In genomic region chr3:68466643-68467042, GRCm38 (mm10) we compare ENCODE assay signal across 11 mouse cellular contexts.
A peak's percentile ranks its signal among the peaks of the same experiment; 100 is the strongest.
DNase-seq lines count a peak whose midpoint lies in the region.
"Had no signal": no experiment of that assay in that cellular context is flagged by ENCODE, and none has a peak within 500 bp of the region (broad histone marks: within the 10 kb centered on the region; RNA-seq: fewer than 3 reads in every experiment).

No protein-coding gene starts in this region.

- H3K27me3 ChIP-seq in heart, embryonic 10.5 days (ENCODE audit: insufficient read depth, poor library complexity, severe bottlenecking) = no peaks in the 10 kb centered on the region
- H3K27me3 ChIP-seq in embryonic facial prominence, embryonic 10.5 days (replicated peaks; ENCODE audit: low read depth, poor library complexity, severe bottlenecking) = no peaks in the 10 kb centered on the region; the same call in 1 of the 2 replicates
- H3K27me3 ChIP-seq: liver, embryonic 13.5 days had no signal

- H3K36me3 ChIP-seq in heart, embryonic 10.5 days = no peaks in the 10 kb centered on the region
- no peaks in the 10 kb centered on the region for H3K36me3 ChIP-seq in embryonic facial prominence, embryonic 10.5 days (replicated peaks)
- H3K36me3 ChIP-seq: liver, embryonic 13.5 days had no signal

- H3K4me3 ChIP-seq in heart, embryonic 10.5 days = no peak overlapping the region
- no peak overlapping the region for H3K4me3 ChIP-seq in embryonic facial prominence, embryonic 10.5 days
- H3K4me3 ChIP-seq: heart, adult 2 months; liver, embryonic 13.5 days had no signal

- intact Hi-C loops in heart, postnatal 36 days (cut with DNase I) = loop anchor here (10.0 kb wide), 1 partner anchor 412 kb away; no protein-coding TSS in a partner anchor

- peaks cover 42% of the 10 kb centered on the region for H3K4me1 ChIP-seq in heart, embryonic 10.5 days
- H3K4me1 ChIP-seq in embryonic facial prominence, embryonic 10.5 days = peaks cover 41% of the 10 kb centered on the region
- H3K4me1 ChIP-seq: liver, embryonic 13.5 days had no signal

- 36% methylated on average over 5 of the region's 5 CpGs for WGBS in heart, embryonic 10.5 days
- WGBS in embryonic facial prominence, embryonic 10.5 days = 28% methylated on average over 5 of the region's 5 CpGs

- H3K27ac ChIP-seq in heart, embryonic 10.5 days = peak overlapping the region; percentile 65; the same call in 1 of the 2 replicates
- 0 out of 2 replicates have a peak overlapping the region, but pooled peaks have one; percentile 5 for H3K27ac ChIP-seq in embryonic facial prominence, embryonic 10.5 days (replicated peaks)
- H3K27ac ChIP-seq: heart, adult 2 months; liver, embryonic 13.5 days had no signal

- H3K9me3 ChIP-seq in heart, embryonic 10.5 days = no peaks in the 10 kb centered on the region
- no peaks in the 10 kb centered on the region for H3K9me3 ChIP-seq in embryonic facial prominence, embryonic 10.5 days
- H3K9me3 ChIP-seq: liver, embryonic 13.5 days had no signal

- no peak for DNase-seq in heart, embryonic 10.5 days (ENCODE audit: low spot score)
- no peak for DNase-seq in heart, postnatal 36 days
- DNase-seq in embryonic facial prominence, embryonic 10.5 days (ENCODE audit: low spot score) = no peak
- DNase-seq in layer of hippocampus, adult 9-11 months = peak; percentile 81
- DNase-seq in right cerebral cortex, postnatal 10 days (ENCODE audit: low spot score in 2 of 2) = peak; percentile 60 to 79
- no peak for DNase-seq in embryo, embryonic 11 days
- DNase-seq in lung, postnatal 10 days = no peak
- no peak for DNase-seq in urinary bladder, postnatal 10 days (ENCODE audit: low spot score)
- DNase-seq: heart, adult 2 months; liver, embryonic 13.5 days; thymus, adult 2 months had no signal

Comparison
In these comparisons a context has a peak if more than half of its experiments do, and no peak if none do; other contexts are left out.
1. DNase-seq: peak in layer of hippocampus, adult 9-11 months (single experiment) and right cerebral cortex, postnatal 10 days (2 of 2); none in heart, embryonic 10.5 days (single experiment), heart, postnatal 36 days (0 of 2), embryonic facial prominence, embryonic 10.5 days (single experiment), embryo, embryonic 11 days (single experiment), lung, postnatal 10 days (single experiment) and urinary bladder, postnatal 10 days (single experiment).